Mouse (Mus musculus): ENCODE measurements around the gene Rbm15b.

The Rbm15b gene

DNA sequence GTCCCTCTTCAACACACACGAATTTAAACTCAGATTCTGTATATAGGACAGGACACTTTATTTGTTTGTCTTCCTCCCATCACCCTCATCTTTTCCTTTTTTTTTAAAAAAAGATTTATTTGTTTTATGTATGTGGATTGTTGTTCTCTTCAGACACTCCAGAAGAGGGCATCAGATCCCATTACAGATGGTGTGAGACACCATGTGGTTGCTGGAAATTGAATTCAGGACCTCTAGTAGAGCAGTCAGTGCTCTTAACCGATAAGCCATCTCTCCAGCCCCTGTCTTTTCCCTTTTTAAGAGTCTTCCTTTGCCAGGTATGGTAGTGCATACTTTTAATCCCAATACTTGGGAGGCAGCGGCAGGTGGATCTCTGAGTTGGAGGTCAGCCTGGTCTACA, 30.6 kb downstream of the Rbm15b start:
- no peaks in the 10 kb centered on the region for H3K27me3 ChIP-seq (ENCODE audit: control insufficient read depth, insufficient read depth, low read length, poor library complexity, severe bottlenecking)
- peaks cover 4% of the 10 kb centered on the region for H3K36me3 ChIP-seq (ENCODE audit: control insufficient read depth, insufficient read depth, low read length, poor library complexity, severe bottlenecking)
- no peak for DNase-seq (ENCODE audit: low read depth, low spot score)

GRCm38 (mm10) chr9:106842800-106843199, 44.4 kb downstream of the Rbm15b start:
- Histone ChIP-seq H3K27me3 (ENCODE audit: control insufficient read depth, insufficient read depth, low read length, poor library complexity, severe bottlenecking) (no peaks in the 10 kb centered on the region), H3K36me3 (ENCODE audit: control insufficient read depth, insufficient read depth, low read length, poor library complexity, severe bottlenecking) (peaks cover 18% of the 10 kb centered on the region)
- DNase-seq (ENCODE audit: low read depth, low spot score) = no peak

DNA sequence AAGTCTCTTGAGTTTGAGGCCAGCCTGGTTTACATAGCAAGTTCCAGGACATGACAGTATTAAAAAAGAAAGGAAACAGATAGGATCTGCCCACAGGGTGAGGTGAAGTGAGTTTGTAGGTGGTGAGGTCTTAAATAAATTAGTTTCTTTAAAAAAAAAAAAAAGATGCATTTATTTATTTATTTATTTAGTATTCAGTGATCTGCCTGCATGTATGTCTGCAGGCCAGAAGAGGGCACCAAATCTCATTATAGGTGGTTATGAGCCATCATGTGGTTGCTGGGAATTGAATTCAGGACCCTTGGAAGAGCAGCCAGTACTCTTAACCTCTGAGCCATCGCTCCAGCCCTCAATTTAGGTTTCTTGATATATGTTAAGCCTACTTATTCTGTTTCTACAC, 46.7 kb downstream of the Rbm15b start:
- H3K27me3 ChIP-seq (ENCODE audit: control insufficient read depth, insufficient read depth, low read length, poor library complexity, severe bottlenecking) = no peaks in the 10 kb centered on the region
- peaks cover 20% of the 10 kb centered on the region for H3K36me3 ChIP-seq (ENCODE audit: control insufficient read depth, insufficient read depth, low read length, poor library complexity, severe bottlenecking)
- DNase-seq (ENCODE audit: low read depth, low spot score) = peak; percentile 42
